In genomic region chr6:99201271-99201705, GRCm38 (mm10) we compare ENCODE assay signal across 11 mouse cellular contexts.
A peak's percentile ranks its signal among the peaks of the same experiment; 100 is the strongest.
DNase-seq lines count a peak whose midpoint lies in the region; ATAC-seq lines count a peak whose summit lies in the region.
"Had no signal": no experiment of that assay in that cellular context is flagged by ENCODE, and none has a peak within 500 bp of the region (broad histone marks: within the 10 kb centered on the region; RNA-seq: fewer than 3 reads in every experiment).

No protein-coding gene starts in this region.

- intact Hi-C loops in heart, postnatal 10 days (cut with DNase I): loop anchor here (5.0 kb wide), 3 partner anchors 34 to 321 kb away; partner anchors contain the start of gene Foxp1

- WGBS in heart, embryonic 12.5 days: 11% methylated on average over 4 of the region's 4 CpGs
- WGBS in hindbrain, embryonic 15.5 days: 5% methylated on average over 4 of the region's 4 CpGs

- H3K9ac ChIP-seq in heart, embryonic 12.5 days: peak overlapping the region; percentile 49
- H3K9ac ChIP-seq in hindbrain, embryonic 15.5 days: no peak overlapping the region
- H3K9ac ChIP-seq: limb, embryonic 15.5 days had no signal

- H3K27ac ChIP-seq in heart, embryonic 12.5 days (ENCODE audit: poor library complexity, severe bottlenecking): peak overlapping the region; percentile 96
- no peak overlapping the region for H3K27ac ChIP-seq in hindbrain, embryonic 15.5 days (replicated peaks)
- H3K27ac ChIP-seq: kidney, postnatal 0 days; limb, embryonic 15.5 days had no signal

- ATAC-seq in heart, embryonic 12.5 days (ENCODE audit: insufficient number of reproducible peaks, low FRiP score): 0 out of 2 replicates have a peak, but pooled peaks have one; percentile 28
- ATAC-seq in hindbrain, embryonic 15.5 days (ENCODE audit: low FRiP score, low read depth): peak; percentile 43; the same call in 1 of the 2 replicates

- H3K27me3 ChIP-seq in heart, embryonic 12.5 days (replicated peaks): no peaks in the 10 kb centered on the region
- H3K27me3 ChIP-seq in hindbrain, embryonic 15.5 days: no peaks in the 10 kb centered on the region
- H3K27me3 ChIP-seq: limb, embryonic 15.5 days had no signal

- DNase-seq in heart, postnatal 10 days: no peak
- peak; percentile 13 to 18 for DNase-seq in right cerebral cortex, adult 2 months (ENCODE audit: low spot score in 2 of 2)
- no peak for DNase-seq in right cerebral cortex, postnatal 4 days
- no peak for DNase-seq in liver
- no peak for DNase-seq in layer of hippocampus, adult 9-10 months (ENCODE audit: low spot score)
- DNase-seq in cerebellum, adult 9-10 months: no peak

- H3K9me3 ChIP-seq in heart, embryonic 12.5 days (replicated peaks): no peaks in the 10 kb centered on the region
- H3K9me3 ChIP-seq in hindbrain, embryonic 15.5 days: no peaks in the 10 kb centered on the region
- H3K9me3 ChIP-seq: limb, embryonic 15.5 days had no signal

- H3K4me1 ChIP-seq in heart, embryonic 12.5 days (replicated peaks): peaks cover 79% of the 10 kb centered on the region
- H3K4me1 ChIP-seq in hindbrain, embryonic 15.5 days (replicated peaks): peaks cover 35% of the 10 kb centered on the region

- H3K4me3 ChIP-seq in heart, embryonic 12.5 days: 0 out of 2 replicates have a peak overlapping the region, but pooled peaks have one; percentile 11
- H3K4me3 ChIP-seq in hindbrain, embryonic 15.5 days: no peak overlapping the region
- H3K4me3 ChIP-seq: erythroblast, embryonic 14.5 days; limb, embryonic 15.5 days had no signal

- no peaks in the 10 kb centered on the region for H3K36me3 ChIP-seq in heart, embryonic 12.5 days
- no peaks in the 10 kb centered on the region for H3K36me3 ChIP-seq in hindbrain, embryonic 15.5 days
- H3K36me3 ChIP-seq: limb, embryonic 15.5 days had no signal

- H3K4me2 ChIP-seq in heart, embryonic 12.5 days: peak overlapping the region; percentile 53
- H3K4me2 ChIP-seq in hindbrain, embryonic 15.5 days: peak overlapping the region; percentile 11; the same call in 1 of the 2 replicates
- H3K4me2 ChIP-seq: limb, embryonic 15.5 days had no signal

Comparison
In these comparisons a context has a peak if more than half of its experiments do, and no peak if none do; other contexts are left out.
1. DNase-seq: peak in right cerebral cortex, adult 2 months (2 of 2); none in heart, postnatal 10 days (0 of 2), right cerebral cortex, postnatal 4 days (single experiment), liver (single experiment), layer of hippocampus, adult 9-10 months (single experiment) and cerebellum, adult 9-10 months (single experiment).